ENCODE assay signal across 8 mouse cellular contexts in genomic region chr1:194885071-194885686, GRCm38 (mm10). TPM values are rescaled to one million over a fixed set of nuclear protein-coding genes. Genes with fewer than 3 reads are reported as not detected.
A peak's percentile ranks its signal among the peaks of the same experiment; 100 is the strongest.
DNase-seq lines count a peak whose midpoint lies in the region; ATAC-seq and TF ChIP-seq lines count a peak whose summit lies in the region.

No protein-coding gene starts in this region.

- no peak overlapping the region for H3K4me2 ChIP-seq in liver, embryonic 11.5 days
- H3K4me2 ChIP-seq in hindbrain, embryonic 16.5 days (ENCODE audit: low read length) = no peak overlapping the region

- no peaks in the 10 kb centered on the region for H3K9me3 ChIP-seq in liver, embryonic 11.5 days (ENCODE audit: control insufficient read depth, low read length)
- H3K9me3 ChIP-seq in hindbrain, embryonic 16.5 days (ENCODE audit: control insufficient read depth, low read length) = no peaks in the 10 kb centered on the region

- H3K9ac ChIP-seq in liver, embryonic 11.5 days (ENCODE audit: low read depth, low read length) = no peak overlapping the region
- no peak overlapping the region for H3K9ac ChIP-seq in hindbrain, embryonic 16.5 days (ENCODE audit: low read depth, low read length)

- no peaks in the 10 kb centered on the region for H3K36me3 ChIP-seq in liver, embryonic 11.5 days (ENCODE audit: control insufficient read depth, insufficient read depth, low read length)
- no peaks in the 10 kb centered on the region for H3K36me3 ChIP-seq in hindbrain, embryonic 16.5 days (ENCODE audit: control insufficient read depth, insufficient read depth, low read length)

- peak overlapping the region; percentile 64 for H3K27ac ChIP-seq in gastrocnemius, adult 2 months
- H3K27ac ChIP-seq in liver, embryonic 11.5 days (ENCODE audit: low read depth, low read length) = no peak overlapping the region
- H3K27ac ChIP-seq in hindbrain, embryonic 16.5 days (ENCODE audit: low read depth, low read length) = no peak overlapping the region

- no peaks in the 10 kb centered on the region for H3K4me1 ChIP-seq in liver, embryonic 11.5 days (replicated peaks; ENCODE audit: control insufficient read depth, insufficient read depth, low read length)
- no peaks in the 10 kb centered on the region for H3K4me1 ChIP-seq in hindbrain, embryonic 16.5 days (ENCODE audit: control insufficient read depth, insufficient read depth, low read depth, low read length)

- peak overlapping the region; percentile 11; the same call in 1 of the 2 replicates for H3K4me3 ChIP-seq in gastrocnemius, adult 2 months
- no peak overlapping the region for H3K4me3 ChIP-seq in liver, embryonic 11.5 days (ENCODE audit: low read depth, low read length)
- H3K4me3 ChIP-seq in hindbrain, embryonic 16.5 days (ENCODE audit: low read length) = no peak overlapping the region

- no peaks in the 10 kb centered on the region for H3K27me3 ChIP-seq in liver, embryonic 11.5 days (replicated peaks; ENCODE audit: control insufficient read depth, insufficient read depth, low read length)
- no peaks in the 10 kb centered on the region for H3K27me3 ChIP-seq in hindbrain, embryonic 16.5 days (replicated peaks; ENCODE audit: control insufficient read depth, insufficient read depth, low read length)

- WGBS in liver, embryonic 11.5 days = 68% methylated on average over 5 of the region's 5 CpGs
- WGBS in hindbrain, embryonic 16.5 days = 50% methylated on average over 5 of the region's 5 CpGs

- no peak for TF ChIP-seq CTCF in gastrocnemius, adult 2 months (IDR thresholded peaks at IDR 0.05)

- intact Hi-C loops in gastrocnemius, adult 2 months (cut with DNase I) = no loop called here
- intact Hi-C loops in heart, postnatal 14 days (cut with DNase I) = loop anchor here (5.0 to 10.0 kb wide), 2 partner anchors 42 to 160 kb away; no protein-coding TSS in a partner anchor

- peak; percentile 72 for ATAC-seq in megakaryocyte-erythroid progenitor cell, adult 5-6 weeks (replicated peaks; ENCODE audit: low FRiP score, low TSS enrichment, poor library complexity, severe bottlenecking)
- ATAC-seq in liver, embryonic 11.5 days (replicated peaks; ENCODE audit: low FRiP score) = no peak
- ATAC-seq in hindbrain, embryonic 16.5 days = no peak

- DNase-seq in gastrocnemius, adult 2 months = peak; percentile 44
- DNase-seq in gastrocnemius, adult 18-20 months (ENCODE audit: low spot score) = no peak
- DNase-seq in brain, embryonic 18.5 days (ENCODE audit: low read depth, low spot score) = peak; percentile 26
- peak; percentile 37 to 67 for DNase-seq in heart, postnatal 14 days
- DNase-seq in thymus, postnatal 4 days = no peak
- no peak for DNase-seq in liver, embryonic 11.5 days (ENCODE audit: low spot score)

RNA-seq across cellular contexts. Expression of gene Cd34, which starts 53.4 kb away (rescaled TPM):
- total RNA-seq in gastrocnemius, adult 2 months (2021) = 10 to 100 TPM; 32.8 to 49.3 TPM
- total RNA-seq in gastrocnemius, adult 18-20 months (2021) = 10 to 100 TPM; 26.6 to 37.0 TPM
- 100 to 1,000 TPM; 187 to 190 TPM for total RNA-seq in heart, postnatal 14 days (2021)
- total RNA-seq in megakaryocyte-erythroid progenitor cell, adult 5-6 weeks (2014; fragmentation: Nextera tagmentation) = 1.2 TPM in 1 of 2 replicates, not detected in the other
- 6.7 and 68.5 TPM in 2 replicates for total RNA-seq in megakaryocyte-erythroid progenitor cell, adult 5-6 weeks (2017)
- polyA plus RNA-seq in liver, embryonic 11.5 days (2014; fragmentation: Nextera tagmentation; extraction: Ambion mirVana) = 35.8 and 37.1 TPM in 2 replicates
- polyA plus RNA-seq in hindbrain, embryonic 16.5 days (2015; fragmentation: Nextera tagmentation; extraction: Ambion mirVana) = 29.8 and 36.5 TPM in 2 replicates

Comparison
In these comparisons a context has a peak if more than half of its experiments do, and no peak if none do; other contexts are left out.
1. DNase-seq: peak in gastrocnemius, adult 2 months (single experiment), brain, embryonic 18.5 days (single experiment) and heart, postnatal 14 days (2 of 2); none in gastrocnemius, adult 18-20 months (single experiment), thymus, postnatal 4 days (single experiment) and liver, embryonic 11.5 days (single experiment).